Mouse (Mus musculus) kidney, postnatal 10 days (tissue): ENCODE results near the gene Nkx2-2.
A peak's percentile ranks its signal among the peaks of the same experiment; 100 is the strongest.

ENCODE experiments used
- DNase-seq: peaks from one replicate; pipeline ENCODE4 v3.0.0; 2021; ENCODE audit warnings: mixed read lengths

The Nkx2-2 gene

DNA sequence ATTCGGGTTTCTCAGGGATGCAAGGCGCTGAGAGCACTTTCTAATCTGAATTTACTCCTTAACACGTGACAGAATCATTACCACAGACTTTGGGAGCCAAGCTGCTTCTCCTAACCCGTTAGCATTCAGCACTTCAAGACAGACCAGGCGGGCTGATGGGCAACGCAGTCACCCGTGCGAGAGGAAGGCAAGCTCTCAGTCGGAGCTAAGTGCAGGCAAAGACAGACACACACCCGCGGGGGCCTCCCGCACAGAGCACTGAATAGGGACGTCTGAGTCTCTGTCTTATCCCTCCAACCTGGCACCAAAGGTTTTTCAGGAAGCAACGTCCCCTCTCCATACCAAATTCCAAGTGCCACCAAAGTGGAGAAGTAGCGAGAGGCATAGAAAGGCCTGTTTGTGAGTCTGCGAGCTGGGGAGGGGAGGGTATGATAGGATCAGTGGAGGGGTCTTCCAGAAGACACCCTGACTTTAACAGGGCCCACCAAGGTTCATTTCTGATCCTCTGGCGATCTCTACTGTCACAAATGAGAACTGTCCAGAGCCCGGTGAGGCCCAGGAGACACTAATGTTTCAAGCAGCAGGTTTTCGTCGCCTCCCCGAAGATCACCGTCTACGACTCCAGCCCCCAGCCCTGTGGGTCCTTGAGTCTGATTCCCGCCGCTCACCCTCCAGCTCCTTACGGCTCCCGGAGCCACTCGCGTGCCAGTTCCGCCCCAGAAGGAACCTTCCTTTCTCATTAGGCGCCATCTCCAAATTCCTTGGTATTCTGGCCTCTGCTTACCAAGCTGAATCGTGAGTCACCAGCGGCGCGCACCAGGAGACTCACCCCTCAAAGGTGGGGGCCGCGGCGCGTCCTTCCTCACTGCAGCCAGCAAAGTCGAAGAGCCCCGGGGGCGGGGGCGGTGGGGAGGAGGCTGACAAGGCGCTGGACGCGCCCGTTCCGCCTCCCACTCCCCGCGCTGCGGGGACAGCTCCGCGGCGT is at the start of gene Nkx2-2:
Nkx2-2 (minus strand) TSS at position 973 of the 985 bp plus-strand sequence.
- no peak for DNase-seq

DNA sequence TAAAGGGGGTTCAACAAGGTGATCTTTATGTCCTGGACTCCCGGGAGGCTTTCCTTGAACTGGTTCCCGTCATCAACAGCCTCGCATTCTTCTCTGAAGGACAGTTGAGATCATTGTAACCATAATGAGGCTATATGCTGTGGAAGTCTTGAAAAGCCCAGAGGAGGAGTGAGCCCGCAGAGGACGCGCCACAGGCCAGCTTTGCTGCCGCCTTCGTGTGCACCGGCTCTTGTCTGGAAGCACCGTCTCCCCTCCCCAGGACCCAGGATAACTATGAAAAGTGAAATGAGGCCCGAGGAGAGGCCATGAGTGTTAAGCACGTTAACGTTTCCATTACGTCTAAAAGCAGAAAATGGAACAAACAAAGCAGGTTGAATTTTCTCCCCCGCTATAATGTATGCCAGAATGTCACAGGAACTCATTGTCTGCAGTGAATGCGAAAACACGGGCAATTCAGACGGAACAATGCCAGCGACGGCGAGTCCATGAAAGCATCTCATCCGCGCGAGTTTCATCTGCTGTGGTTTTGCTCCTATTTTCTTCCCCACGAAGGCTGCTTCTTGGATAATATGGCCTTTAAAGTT is 41.8 kb upstream of the Nkx2-2 start:
- no peak for DNase-seq

- no peak for DNase-seq
Measured at GRCm38 (mm10) chr2:147231175-147231574, 37.1 kb upstream of the Nkx2-2 start.

GRCm38 (mm10) chr2:147205076-147205615 is 11.1 kb upstream of the Nkx2-2 start:
- no peak for DNase-seq

DNA sequence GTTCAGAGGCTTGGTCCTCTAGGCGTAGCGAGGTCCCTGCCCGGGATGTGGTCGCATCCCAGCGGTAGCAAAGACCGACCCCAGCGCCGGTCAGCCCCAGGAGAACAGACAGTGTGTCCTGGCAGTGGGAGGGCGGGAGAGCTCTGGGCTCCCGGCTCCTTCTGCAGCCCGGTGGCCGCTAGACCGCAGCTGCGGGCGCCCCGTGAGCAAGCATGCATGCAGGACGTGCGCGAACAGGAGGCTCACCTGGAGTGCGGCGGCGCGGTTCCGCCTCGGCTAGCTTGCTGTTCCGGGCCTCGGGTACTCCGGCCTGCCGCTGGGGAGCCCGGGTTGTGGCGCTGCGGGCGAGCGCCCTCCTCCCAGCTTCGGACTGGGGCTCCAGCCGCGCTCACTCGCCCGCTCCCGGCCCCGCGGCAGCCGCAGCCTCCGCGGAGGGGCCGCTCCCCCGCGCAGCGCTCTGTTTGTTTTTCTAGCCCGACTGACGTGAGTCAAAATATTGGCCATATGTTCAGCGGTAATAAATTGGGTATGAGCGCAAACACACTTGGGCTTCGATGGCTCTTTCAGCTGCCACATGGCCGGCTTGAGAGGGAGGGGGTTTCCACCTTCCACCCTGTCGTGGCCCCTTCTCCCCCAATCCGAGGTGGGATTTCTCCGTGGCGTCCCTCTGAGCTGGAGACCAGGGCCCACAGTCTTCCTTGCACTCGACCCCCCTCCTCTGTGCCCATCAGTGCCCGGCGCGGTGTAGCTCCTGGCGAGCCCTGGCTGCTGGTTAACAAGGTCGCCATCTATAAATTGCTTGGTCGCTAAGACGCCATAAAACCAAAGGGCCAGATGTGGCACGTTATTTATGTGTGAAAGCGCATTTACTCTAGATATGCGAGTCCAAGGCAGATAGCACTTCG is 920 bp upstream of the Nkx2-2 start:
- peak; percentile 39 for DNase-seq

DNA sequence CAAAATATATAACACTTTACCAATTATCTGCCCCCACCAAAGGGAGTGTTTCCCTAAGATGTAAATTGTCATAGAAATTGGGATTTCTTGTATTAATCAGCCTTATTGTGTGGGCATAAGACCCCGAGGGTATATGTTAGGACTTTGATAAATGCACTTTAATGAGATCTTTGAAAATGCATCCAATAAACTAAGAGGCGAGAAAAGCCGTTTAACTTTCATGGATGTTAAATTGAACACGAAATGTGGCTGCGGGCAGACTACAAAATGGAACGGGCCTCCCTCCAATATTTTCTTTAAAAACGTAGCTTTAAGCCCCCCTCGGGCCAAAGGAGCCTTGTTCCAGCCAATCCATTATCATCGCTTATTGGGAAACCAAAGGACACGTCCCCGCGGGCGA is 1.3 kb downstream of the Nkx2-2 start:
- DNase-seq = no peak

DNA sequence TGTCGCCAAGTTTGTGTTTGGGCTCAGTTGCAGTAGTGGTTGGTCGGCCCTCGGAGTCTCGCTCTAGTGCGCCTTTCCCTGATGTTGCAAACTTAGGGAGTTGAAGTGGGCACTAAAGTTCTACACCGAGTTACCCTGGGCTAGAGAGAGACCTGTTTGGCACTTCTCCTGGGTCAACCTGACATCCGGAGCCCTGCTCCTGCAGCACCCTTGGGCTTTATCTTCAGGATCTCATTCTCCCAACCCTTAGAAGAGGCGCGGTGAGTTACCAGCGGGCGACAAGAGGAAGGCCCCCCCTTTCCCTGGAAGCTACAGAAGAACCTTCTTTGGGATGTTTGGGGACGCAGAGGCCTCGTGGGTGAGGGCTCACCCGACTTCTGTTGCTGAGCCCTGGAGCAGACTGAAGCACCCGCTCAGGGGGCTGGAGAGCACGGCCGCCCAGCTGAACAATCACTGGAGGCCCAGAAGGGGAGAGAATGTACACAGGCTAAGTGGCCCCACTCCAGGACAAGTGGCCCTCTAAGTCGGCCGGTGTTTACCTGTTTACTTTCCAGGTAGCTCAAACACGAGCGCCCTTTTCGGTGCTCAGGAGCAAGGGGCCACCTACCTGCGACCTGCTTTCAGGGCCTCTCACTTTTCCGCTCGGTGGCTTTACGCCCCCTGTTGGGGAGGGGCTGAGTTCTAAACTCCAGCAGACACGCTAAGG is 3.6 kb downstream of the Nkx2-2 start:
- no peak for DNase-seq

DNA sequence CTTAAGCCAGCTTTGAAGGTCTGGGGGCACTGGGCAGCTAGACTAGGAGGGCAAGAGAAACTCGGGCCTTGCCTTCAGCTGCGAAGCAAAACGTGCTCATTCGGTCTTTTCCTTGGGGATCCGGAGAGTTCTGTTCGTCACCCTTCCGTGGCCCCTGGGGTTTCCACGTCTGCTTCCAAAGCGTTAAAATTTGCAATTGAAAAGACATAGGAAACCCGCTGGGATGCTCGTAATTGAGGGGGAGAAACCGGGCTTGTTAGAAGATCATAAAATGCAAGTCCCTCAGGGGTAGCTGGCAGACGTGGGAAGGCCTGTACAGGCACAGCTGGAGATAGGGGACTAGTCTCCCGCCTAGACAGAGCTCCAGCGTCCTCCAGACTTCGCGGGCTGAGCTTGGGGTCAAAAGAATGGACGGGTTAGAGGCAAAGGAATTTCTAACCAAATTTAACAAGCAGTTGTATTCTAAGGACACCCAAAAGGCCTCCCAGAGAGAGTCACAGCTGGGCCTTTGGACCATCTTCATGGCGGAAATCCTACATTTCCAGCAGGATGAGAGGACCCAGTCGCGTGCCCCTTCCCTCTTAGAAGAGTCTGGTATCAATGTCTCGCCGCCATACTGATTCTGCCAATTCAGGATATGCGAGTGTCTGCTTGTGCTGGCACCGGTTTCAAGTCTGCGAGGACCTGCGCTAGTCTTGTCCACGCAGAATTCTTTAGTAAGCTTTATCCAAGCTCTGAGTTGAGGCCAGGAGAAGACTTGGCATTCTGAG is 4.3 kb downstream of the Nkx2-2 start:
- DNase-seq = no peak

DNA sequence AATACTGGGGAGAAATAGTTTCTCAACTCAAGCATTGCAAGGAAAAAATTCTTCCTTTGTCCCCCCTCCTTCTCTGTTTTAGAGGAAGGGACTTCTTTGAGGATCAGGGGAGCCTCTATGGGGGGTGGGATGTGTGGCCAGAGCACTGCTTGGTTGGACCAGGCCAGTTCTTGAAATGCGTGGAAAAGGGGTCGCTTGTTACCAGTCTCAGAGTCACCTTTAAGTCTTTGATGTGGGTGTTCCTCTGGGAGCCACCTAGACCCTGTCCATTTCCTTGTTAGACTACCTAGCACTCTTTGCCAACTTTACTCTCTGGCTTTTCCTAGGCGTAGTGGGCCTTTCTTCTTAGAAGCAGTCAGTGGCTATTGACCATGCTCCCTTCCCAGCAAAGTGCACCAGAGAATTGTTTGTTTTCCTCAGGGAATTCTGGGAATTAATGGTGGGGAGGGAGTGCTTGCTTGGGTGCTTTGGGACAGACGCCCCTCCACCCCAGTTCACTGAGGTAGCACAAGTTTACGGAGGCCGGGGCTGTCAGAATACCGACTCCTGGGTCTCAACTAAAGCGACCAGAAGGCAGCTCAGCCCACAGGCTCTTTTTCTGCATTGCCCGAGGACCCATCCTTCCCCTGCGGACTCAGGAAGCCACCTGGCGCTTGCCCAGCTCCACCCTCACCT is 5.0 kb downstream of the Nkx2-2 start:
- no peak for DNase-seq

GRCm38 (mm10) chr2:147188074-147188700 is 5.9 kb downstream of the Nkx2-2 start:
- DNase-seq = no peak

- DNase-seq = no peak
Measured at GRCm38 (mm10) chr2:147187061-147187870, 6.8 kb downstream of the Nkx2-2 start.

DNA sequence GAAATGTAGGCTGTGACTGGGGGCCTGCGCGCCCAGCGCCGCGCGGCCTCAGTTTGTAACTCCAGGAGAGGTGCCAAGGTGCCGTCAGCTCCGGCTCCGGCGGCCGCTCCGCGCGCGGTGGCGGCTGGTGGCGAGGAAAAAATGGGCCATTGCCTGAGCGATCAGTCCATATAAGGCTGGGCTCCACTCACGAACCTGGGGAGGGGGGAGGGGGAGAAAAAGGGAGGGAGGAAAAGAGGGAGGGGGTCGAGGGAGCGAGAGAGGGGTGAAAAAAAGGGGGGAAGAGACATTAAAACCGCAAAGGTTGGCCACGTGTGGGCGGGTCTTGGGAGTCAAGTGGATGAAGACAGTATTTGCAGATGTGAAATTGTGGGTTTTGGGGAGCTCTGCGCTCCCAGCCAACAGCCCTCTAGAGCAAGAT is 7.8 kb downstream of the Nkx2-2 start:
- DNase-seq = no peak

DNA sequence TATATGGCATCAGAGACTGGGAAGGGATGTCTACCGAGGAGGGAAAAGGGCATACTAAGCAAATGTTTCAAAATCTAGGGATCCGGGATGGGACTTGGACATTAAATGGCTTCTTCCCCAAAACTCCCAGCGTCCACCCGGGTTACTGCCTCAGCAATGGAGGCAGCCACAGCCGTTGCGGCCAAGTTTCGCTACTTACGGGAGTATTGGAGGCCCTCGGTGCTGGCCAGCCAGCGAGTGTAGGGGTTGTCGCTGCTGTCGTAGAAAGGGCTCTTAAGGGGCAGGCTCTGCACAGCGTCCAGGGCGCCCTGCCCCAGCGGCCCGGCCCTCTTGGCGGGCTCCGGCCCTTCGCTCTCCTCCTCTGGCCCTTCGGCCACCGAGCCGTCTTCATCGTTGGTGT is 8.5 kb downstream of the Nkx2-2 start:
- no peak for DNase-seq

DNA sequence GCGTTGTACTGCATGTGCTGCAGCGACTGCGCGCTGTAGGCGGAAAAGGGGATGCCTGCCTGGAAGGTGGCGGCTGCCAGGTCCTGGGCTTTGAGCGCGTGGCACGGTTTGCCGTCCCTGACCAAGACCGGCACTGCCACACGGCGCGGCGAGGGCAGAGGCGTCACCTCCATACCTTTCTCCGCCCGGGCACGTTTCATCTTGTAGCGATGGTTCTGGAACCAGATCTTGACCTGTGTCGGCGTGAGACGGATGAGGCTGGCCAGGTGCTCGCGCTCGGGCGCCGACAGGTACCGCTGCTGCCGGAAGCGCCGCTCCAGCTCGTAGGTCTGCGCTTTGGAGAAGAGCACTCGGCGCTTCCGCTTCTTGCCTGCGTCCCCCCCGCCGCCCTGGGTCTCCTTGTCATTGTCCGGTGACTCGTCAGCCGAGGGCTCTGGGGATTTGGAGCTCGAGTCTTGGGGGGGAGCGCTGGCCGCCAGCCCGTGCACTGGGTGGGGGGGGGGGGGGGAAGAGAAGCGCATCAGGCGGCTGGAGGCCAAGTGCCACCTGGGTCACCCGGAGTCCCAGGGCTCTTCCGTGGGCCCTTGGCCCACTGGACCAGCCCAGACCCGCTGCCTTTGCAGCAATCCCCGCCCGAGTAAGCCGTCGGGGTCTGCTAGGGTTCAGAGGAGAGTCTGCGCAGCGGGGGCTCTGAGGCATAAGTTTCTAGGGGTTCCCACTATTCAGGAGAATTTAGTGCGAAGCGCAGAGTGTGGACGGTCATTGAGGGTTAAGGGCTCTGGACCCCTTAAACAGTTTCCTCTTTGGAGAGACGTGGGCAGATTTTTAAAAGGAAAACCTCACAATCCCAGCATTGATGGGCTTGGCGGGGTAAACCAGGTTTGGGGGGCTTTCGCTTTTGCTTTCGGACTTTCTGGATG is 9.7 kb downstream of the Nkx2-2 start:
- DNase-seq = no peak

GRCm38 (mm10) chr2:147183521-147183920 is 10.5 kb downstream of the Nkx2-2 start:
- DNase-seq = no peak

- peak; percentile 37 for DNase-seq
Measured at GRCm38 (mm10) chr2:147182709-147183260, 11.3 kb downstream of the Nkx2-2 start.

- no peak for DNase-seq
Measured at GRCm38 (mm10) chr2:147181926-147182708, 11.9 kb downstream of the Nkx2-2 start.
